Mouse (Mus musculus) heart, postnatal 0 days (tissue): ENCODE measurements around the gene Pfkfb3.

Source experiments
- CTCF ChIP-seq: IDR thresholded peaks from 2 replicates; pipeline ENCODE4 v1.5.1; 2016; ENCODE audit warnings: antibody characterized with exemption, control low read depth, low read depth
- EP300 ChIP-seq: IDR thresholded peaks from 2 replicates; pipeline ENCODE4 v1.6.1; 2016; ENCODE audit warnings: antibody characterized with exemption, low read depth

DNA sequence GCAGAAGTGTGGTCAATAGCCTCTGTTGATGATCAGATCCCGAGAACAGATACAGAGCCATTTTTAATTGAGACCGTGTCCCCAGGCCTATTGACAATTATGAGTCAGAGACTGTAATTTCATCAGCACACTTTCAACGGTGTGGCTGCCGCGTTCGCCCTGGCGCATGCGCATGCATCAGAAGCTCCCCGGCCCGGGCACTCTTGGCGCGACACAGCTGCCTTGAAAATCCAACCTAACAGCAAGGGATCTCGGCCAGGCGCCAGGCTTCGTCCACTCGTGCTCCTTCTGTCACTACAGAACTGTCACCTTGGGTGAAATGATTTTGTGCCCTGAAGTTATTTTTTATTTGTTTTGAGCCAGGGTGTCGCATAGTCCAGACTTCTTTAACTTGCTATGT, 9.4 kb upstream of the Pfkfb3 start:
- TF ChIP-seq CTCF (no peak), EP300 (no peak)
